Mouse (Mus musculus): ENCODE results near the gene Psmb4.

DNA sequence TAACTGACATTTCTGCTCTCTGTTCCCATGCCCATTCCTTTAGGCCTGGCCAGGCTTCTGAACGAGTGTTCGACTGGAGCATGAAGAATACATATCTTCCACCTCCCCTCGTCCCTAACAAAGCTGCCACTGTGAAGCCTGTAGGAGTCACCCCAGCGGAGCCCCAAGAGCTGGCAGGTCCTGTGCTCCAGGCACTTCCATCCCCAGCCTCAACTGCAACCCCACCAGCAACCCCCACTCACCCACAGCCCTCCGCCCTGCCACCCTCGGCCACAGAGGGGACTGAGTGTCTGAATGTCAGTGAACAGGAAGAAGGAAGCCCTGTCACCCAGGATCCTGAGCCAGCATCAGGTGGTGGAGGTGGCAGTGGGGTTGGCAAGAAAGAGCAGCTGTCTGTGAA, 8.1 kb downstream of the Psmb4 start:
- TF ChIP-seq UBTF (IDR thresholded peaks at IDR 0.05; ENCODE audit: low read depth, low read length) (no peak), ETS1 (conservative IDR thresholded peaks at IDR 0.05; ENCODE audit: low read depth, low read length) (no peak), CTCF (conservative IDR thresholded peaks at IDR 0.05 in 1 of 2, IDR thresholded peaks at IDR 0.05 in 1 of 2; ENCODE audit: low read depth in 2 of 2, low read length in 2 of 2) (no peak), CHD1 (IDR thresholded peaks at IDR 0.05; ENCODE audit: low read depth, low read length) (no peak), POLR2A (IDR thresholded peaks at IDR 0.05; ENCODE audit: low read depth, low read length) (no peak), JUND (conservative IDR thresholded peaks at IDR 0.05; ENCODE audit: low read depth, low read length) (no peak), TBP (conservative IDR thresholded peaks at IDR 0.05; ENCODE audit: low read depth, low read length) (no peak), EP300 (IDR thresholded peaks at IDR 0.05; ENCODE audit: low read length) (no peak), MAX (IDR thresholded peaks at IDR 0.05; ENCODE audit: low read length) (no peak), RCOR1 (conservative IDR thresholded peaks at IDR 0.05; ENCODE audit: low read depth, low read length) (no peak)

All from CH12.LX (cell line).